Mouse (Mus musculus) c-Kit-negative CD71-positive TER-119-positive erythroid progenitor cells, embryonic 14.5 days (primary cell): Measurements from ENCODE around the gene Ptpro.

Experiments
- DNase-seq: peaks from one replicate; pipeline ENCODE4 v3.0.0-alpha.2; 2013; ENCODE audit warnings: low read depth, low spot score

Ptpro gene

DNA sequence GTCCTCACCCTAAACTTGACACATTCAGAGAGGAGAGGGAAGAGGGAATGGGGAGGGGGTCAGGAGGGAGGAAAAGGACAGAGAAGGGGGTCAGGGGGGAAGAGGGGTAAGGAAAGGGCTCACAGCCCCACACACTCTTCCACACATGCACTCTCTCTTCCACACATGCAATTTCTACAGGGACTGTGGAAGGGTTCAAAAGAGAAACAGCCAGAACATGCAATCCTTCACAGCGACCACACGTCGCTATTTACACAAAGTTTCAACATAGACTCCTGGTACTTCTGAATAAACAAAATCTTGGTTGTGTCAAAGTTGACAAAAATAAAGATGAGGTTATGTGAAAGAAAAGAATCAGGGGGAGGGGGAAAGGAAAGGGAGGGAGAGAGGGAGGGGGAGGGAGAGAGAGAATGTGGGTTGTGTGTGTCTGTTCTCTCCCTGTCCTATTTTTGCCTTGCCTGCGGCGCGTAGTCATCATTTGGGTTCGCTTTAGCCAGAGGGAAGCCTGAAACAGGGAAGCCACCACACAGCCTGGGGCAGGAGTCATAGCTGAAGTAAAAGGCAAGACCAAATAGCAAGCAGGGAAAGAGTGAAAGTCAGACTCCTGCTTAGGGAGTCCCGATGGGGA is 245.2 kb downstream of the Ptpro start:
- DNase-seq: no peak

DNA sequence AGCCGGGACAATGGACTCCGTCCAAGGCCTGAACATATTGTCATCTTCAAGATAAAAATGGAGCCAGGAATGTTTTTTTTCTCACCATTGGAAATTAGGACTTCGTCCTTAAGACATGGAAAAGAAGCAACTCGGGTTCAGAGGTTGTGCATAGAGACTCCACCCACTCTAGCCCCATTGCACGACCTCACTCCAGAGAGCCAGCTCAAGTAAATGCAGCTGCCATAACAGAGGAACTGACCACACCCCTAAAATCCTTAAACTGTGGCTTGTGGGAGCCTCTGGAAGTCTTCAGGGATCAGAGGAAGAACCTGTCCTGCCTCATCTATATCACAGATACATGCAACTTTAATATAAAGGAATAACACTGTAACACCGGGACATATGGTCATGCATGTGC is 246.7 kb downstream of the Ptpro start:
- no peak for DNase-seq

DNA sequence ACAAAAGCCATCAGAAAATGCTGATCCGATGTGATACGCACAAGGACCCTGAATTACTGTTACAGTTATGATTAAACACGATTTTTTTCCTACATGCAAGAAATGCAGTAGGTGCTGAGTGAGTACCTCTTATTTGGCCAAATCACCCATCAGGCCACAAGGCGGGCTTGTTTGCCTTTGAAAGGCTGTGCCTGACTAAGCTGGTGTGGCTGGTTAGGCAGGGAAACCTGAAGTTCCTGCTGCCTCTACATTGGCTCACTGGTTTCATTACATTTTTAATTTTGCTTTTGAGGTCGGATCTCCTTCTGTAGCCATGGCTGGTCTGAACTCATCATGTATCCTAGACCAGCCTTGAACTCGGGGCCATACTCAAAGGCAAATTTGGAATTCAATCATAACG is 250.9 kb downstream of the Ptpro start:
- DNase-seq: no peak

DNA sequence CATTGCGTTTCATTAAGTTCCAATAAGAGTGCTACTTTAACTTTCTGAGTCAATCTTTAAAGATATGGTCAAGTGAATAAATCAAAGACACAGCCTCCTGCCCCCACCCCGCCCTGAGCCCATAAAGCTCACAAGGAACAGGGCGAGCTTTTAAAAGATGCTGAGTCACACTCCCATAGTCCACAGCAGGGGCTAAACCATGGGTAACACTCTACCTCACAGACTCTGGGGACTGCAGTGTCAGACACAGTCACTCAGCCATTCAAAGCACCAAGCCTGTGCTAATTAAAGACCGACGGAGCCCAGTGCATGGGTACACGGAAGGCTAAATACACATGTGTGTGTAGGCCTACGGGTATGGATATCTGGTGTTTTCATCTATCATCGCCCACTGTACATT is 251.3 kb downstream of the Ptpro start:
- no peak for DNase-seq

DNA sequence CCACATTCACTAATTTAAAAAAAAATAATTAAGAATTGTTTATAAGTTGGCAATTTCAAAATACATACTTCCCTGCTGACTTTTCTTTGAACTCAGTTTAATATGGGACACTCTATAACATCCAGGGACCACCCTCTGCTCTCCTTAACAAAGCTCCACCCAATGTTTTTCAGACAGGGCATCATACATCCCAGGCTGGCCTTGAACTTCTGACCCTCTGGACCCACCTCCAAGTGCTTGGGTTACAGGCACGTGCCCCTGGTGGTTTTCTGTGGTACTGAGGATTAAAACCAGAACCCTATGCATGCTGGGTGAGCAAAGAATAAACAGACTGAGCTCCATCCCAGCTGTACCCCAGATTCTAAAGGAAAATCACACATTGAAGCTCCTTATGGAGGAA is 251.9 kb downstream of the Ptpro start:
- no peak for DNase-seq

DNA sequence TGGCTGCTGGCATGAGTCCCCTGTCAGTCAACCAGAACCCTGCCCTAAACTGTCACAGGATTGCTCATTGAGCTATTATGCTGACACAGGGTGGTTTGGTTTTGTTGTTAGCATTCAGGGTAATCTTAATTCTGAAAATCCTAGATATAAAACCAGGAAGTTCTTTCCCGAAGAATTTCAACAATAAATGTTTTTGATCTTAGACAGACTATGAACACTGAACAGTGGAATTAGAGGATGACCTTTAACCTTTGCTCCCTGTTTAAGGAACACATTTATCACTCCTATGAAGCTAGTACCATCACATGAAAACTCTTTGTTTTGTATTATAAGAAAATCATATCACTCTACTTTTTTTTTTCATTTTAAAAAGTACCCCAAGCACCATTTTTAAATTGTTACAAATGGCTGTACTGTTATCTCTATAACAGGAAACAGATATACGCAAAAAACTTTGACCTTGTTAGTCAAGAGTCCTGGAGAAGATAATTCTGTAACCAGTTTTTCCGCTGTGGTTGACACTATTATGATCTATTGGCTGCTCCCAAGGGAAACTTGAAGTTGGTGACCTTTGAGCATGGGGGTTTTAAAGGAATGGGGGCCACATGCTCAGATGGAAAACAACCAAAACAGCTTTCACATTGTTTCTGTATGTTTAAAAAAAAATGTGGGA is 253.6 kb downstream of the Ptpro start:
- DNase-seq: no peak

DNA sequence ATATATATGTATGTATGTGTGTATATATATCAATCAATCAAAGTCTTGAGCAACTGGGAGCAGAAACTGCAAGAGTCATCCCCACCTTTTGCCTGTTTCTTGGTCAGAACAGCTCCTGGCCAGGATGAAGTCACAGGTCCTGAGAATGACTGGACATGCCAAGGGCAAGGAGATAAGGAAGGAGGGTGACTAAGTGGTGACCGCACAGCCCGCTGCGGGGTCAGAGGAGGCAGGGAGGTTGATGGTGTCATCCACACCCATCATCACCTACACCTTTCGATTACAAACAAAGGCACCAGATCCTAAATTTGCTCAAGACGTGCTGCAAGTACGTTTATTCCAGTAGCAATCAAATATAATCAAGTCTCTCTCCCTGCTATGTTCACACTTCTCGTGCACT is 254.4 kb downstream of the Ptpro start:
- DNase-seq: no peak

DNA sequence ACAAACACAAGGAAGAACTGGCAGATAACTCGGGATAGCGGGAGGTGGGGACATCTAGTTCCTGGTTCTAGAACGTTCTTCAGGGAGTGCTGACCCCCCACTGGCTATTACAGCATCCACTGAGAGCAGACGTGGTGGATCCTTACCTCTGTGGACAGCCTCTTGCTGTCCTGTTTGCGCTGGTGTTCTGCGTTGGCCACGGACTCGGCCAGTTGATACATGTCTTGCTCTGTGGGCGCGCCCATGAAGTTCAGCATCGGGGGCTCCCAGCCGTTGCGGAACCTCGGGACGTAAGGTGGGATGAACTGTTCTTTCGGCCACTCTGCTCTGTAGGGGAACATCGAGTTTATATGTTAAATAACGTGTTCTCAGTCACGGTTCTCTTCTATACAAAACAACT is 256.8 kb downstream of the Ptpro start:
- no peak for DNase-seq

DNA sequence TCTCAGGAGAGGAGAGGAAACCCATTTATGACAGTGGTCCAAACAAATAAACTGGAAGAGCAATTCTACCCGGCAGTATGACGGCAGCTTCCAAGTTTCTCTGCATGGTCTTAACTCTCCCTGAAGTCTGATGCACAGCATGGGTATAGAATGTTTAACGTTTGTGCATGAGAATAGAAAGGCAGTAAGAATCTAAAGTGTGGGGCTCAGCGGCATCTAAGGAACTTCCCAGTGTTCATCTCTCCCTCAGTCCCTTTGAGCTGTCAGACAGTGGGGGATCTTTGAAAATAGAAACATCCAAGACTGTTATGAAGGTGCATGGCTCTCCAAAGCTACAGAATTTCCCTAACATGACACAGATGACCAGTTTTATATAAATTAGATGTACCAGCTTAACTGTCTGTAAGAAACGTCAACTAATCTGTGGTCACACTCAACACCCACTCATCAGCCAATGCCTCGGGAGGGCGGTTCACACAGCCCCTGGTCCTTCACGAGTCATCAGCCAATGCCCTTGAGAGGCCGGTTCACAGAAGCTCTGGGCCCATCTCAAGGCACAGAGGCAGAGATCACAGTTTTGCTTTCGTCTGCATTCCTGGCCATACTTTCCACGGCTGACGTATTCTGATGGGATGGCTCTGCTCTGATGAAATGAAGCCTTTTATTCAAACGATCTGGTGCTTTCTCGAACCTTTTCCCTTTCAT is 257.4 kb downstream of the Ptpro start:
- no peak for DNase-seq

DNA sequence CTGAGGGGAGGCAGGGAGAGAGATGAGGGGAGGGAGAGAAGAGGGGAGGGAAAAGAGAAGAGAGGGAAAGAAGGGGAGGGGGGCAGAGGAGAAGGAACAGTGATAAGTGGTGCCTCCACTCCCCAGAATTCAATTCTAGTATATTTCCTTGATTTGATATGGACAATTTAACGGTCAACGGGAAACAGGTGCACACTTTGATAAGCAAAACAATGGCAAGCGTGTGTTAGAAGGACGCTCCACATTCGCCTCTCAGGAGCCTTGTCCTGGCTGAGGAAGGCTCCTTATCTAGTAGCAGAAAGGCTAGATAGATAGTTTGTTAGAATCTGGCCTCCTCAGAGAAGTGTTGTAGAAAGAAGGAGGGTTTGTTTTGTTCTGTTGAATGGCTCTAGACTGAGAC is 260.6 kb downstream of the Ptpro start:
- no peak for DNase-seq
